Mouse (Mus musculus): ENCODE results near the gene B4galnt4. TPM values are rescaled to one million over a fixed set of nuclear protein-coding genes. Genes with fewer than 3 reads are reported as not detected.

The B4galnt4 gene
- 44.9 TPM for polyA plus RNA-seq (2015; fragmentation: Illumina TruSeq; extraction: RNeasy Lipid Tissue Mini Kit (QIAGEN cat#74804); ENCODE audit: low read depth, low replicate concordance)

DNA sequence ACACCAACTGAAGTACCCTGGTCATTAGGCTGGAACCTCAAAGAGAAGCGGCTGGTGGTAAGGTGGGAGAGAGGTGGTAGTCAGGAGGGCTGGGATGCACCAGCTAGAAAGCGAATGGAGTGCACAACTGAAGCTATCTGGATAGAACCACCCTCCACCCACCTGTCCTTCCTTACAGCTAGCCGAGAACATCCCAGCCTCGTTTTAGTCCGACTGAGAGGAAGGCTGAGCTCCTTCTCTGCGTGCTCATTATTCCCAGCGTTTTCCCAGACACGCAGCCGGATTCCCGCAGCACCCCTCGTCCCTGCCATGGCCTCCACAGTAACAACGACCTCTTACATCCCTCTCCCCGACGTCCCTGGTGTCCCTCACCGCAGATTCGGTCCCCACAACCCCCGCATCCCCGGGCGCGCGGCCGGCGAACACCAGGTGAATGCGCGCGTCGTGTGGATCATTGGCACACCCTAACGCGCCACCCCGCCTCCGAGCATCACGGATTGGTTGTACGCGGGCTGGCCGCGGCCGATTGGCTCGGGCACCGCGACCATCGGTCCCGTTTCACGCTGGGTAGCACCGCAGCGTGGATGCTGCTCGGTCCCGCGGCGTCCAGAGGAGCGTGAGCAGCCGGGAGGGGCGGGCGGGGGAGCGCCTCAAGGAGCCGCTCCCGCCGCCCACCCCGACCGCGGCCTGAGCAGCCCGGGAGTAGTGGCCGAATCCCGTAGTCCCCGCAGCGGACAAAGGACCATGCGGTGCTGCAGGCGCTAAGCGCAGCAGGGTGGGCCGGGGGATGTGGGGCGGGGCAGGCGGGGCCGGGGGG lies at the start of gene B4galnt4:
Gene B4galnt4, plus strand, starts transcription at position 679 of the 817 bp plus-strand sequence.

DNA sequence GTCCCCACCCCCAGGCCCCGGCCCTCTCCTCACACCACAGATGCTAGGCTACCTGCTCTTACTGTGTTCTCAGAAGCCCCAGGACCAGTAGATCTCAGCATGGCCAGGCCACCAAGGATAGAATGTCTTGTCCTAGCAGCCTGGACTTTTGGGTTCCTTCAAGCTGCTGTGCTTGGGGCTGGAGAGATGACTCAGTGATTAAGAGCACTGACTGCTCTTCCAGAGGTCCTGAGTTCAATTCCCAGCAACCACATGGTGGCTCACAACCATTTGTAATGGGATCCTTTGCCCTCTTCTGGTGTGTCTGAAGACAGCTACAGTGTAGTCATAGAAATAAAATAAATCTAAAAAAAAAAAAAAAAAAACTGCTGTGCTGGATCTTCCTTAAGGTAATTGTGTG lies 43.1 kb upstream of the B4galnt4 start, which contains the start of gene Ifitm6:
Gene Ifitm6, minus strand, starts transcription at position 101 of the 400 bp plus-strand sequence.

GRCm38 (mm10) chr7:141028831-141029230 lies 32.1 kb upstream of the B4galnt4 start, which contains the start of gene Gm17387:
Gene Gm17387, plus strand, starts transcription at chr7:141029131.

DNA sequence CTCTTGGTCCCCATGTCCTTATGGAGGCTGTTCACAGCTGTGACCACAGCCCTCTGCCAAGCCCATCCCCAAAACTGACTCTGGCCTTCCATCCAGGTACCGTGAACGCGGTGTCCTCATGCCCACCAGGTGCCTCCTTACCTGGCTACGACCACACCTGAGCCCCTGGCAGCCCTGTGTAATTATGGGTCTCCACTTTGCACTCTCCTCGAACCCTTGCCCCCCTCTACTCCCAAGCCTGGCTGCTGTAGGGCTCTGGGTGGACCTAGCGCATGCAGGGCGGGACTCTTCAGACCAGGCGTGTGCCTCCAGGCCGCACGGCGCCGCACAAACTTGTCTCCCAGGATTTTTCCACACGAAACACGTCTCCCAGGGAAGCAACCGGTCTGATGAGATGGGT lies 16.9 kb downstream of the B4galnt4 start, which contains the start of gene Pkp3:
Gene Pkp3, plus strand, starts transcription at position 378 of the 400 bp plus-strand sequence.

GRCm38 (mm10) chr7:141099911-141100691 lies 39.2 kb downstream of the B4galnt4 start, which contains the start of gene Sigirr:
Gene Sigirr, minus strand, starts transcription at chr7:141100572.

DNA sequence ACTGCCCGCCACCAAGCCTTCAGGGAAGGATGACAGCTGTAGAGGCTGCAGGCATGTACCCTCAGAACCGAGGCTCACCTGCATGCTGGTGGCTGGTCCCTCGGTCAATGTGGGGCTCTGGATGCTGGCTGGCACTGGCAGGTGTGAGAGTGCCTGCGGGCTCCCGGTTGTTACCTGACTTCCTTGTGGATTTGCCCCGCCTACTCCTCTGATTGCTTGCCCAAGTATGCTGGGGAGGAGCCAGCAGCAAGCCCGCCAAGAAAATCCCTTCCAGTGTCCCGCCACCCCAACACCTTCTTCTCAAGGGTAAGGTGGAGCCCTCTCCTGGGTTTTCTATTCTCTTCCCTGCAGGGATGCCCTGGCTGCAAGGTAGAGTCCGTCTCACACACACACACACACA lies 56.7 kb downstream of the B4galnt4 start, which contains the start of gene Ano9:
Gene Ano9, minus strand, starts transcription at position 171 of the 400 bp plus-strand sequence.

Other genes with a start within 250 kb of the B4galnt4 start
- 21.9 TPM for gene Zfp941, start 238.9 kb upstream of the B4galnt4 start, polyA plus RNA-seq (2015; fragmentation: Illumina TruSeq; extraction: RNeasy Lipid Tissue Mini Kit (QIAGEN cat#74804); ENCODE audit: low read depth, low replicate concordance)
- gene Urah, start 226.1 kb upstream of the B4galnt4 start, polyA plus RNA-seq (2015; fragmentation: Illumina TruSeq; extraction: RNeasy Lipid Tissue Mini Kit (QIAGEN cat#74804); ENCODE audit: low read depth, low replicate concordance), result 1.6 TPM
- gene Scgb1c1, start 215.6 kb upstream of the B4galnt4 start, polyA plus RNA-seq (2015; fragmentation: Illumina TruSeq; extraction: RNeasy Lipid Tissue Mini Kit (QIAGEN cat#74804); ENCODE audit: low read depth, low replicate concordance), result not detected
- gene Odf3, start 213.3 kb upstream of the B4galnt4 start, polyA plus RNA-seq (2015; fragmentation: Illumina TruSeq; extraction: RNeasy Lipid Tissue Mini Kit (QIAGEN cat#74804); ENCODE audit: low read depth, low replicate concordance), result 0.28 TPM
- not detected for gene Gm45785, start 204.8 kb upstream of the B4galnt4 start, polyA plus RNA-seq (2015; fragmentation: Illumina TruSeq; extraction: RNeasy Lipid Tissue Mini Kit (QIAGEN cat#74804); ENCODE audit: low read depth, low replicate concordance)
- gene Ric8a, start 204.1 kb upstream of the B4galnt4 start, polyA plus RNA-seq (2015; fragmentation: Illumina TruSeq; extraction: RNeasy Lipid Tissue Mini Kit (QIAGEN cat#74804); ENCODE audit: low read depth, low replicate concordance), result 66.6 TPM
- gene Bet1l, start 203.5 kb upstream of the B4galnt4 start, polyA plus RNA-seq (2015; fragmentation: Illumina TruSeq; extraction: RNeasy Lipid Tissue Mini Kit (QIAGEN cat#74804); ENCODE audit: low read depth, low replicate concordance), result 34.2 TPM
- gene Psmd13, start 179.1 kb upstream of the B4galnt4 start, polyA plus RNA-seq (2015; fragmentation: Illumina TruSeq; extraction: RNeasy Lipid Tissue Mini Kit (QIAGEN cat#74804); ENCODE audit: low read depth, low replicate concordance), result 133 TPM
- gene Sirt3, start 178.8 kb upstream of the B4galnt4 start, polyA plus RNA-seq (2015; fragmentation: Illumina TruSeq; extraction: RNeasy Lipid Tissue Mini Kit (QIAGEN cat#74804); ENCODE audit: low read depth, low replicate concordance), result 133 TPM
- 4.6 TPM for gene Cox8b, start 160.7 kb upstream of the B4galnt4 start, polyA plus RNA-seq (2015; fragmentation: Illumina TruSeq; extraction: RNeasy Lipid Tissue Mini Kit (QIAGEN cat#74804); ENCODE audit: low read depth, low replicate concordance)
- gene Nlrp6, start 140.2 kb upstream of the B4galnt4 start, polyA plus RNA-seq (2015; fragmentation: Illumina TruSeq; extraction: RNeasy Lipid Tissue Mini Kit (QIAGEN cat#74804); ENCODE audit: low read depth, low replicate concordance), result 0.34 TPM
- 4.3 TPM for gene Pgghg, start 119.7 kb upstream of the B4galnt4 start, polyA plus RNA-seq (2015; fragmentation: Illumina TruSeq; extraction: RNeasy Lipid Tissue Mini Kit (QIAGEN cat#74804); ENCODE audit: low read depth, low replicate concordance)
- gene Ifitm5, start 110.8 kb upstream of the B4galnt4 start, polyA plus RNA-seq (2015; fragmentation: Illumina TruSeq; extraction: RNeasy Lipid Tissue Mini Kit (QIAGEN cat#74804); ENCODE audit: low read depth, low replicate concordance), result not detected
- not detected for gene Gm45717, start 105.2 kb upstream of the B4galnt4 start, polyA plus RNA-seq (2015; fragmentation: Illumina TruSeq; extraction: RNeasy Lipid Tissue Mini Kit (QIAGEN cat#74804); ENCODE audit: low read depth, low replicate concordance)
- 31.6 TPM for gene Ifitm2, start 105.1 kb upstream of the B4galnt4 start, polyA plus RNA-seq (2015; fragmentation: Illumina TruSeq; extraction: RNeasy Lipid Tissue Mini Kit (QIAGEN cat#74804); ENCODE audit: low read depth, low replicate concordance)
- gene Ifitm1, start 93.9 kb upstream of the B4galnt4 start, polyA plus RNA-seq (2015; fragmentation: Illumina TruSeq; extraction: RNeasy Lipid Tissue Mini Kit (QIAGEN cat#74804); ENCODE audit: low read depth, low replicate concordance), result 8.0 TPM
- gene Ifitm3, start 50.3 kb upstream of the B4galnt4 start, polyA plus RNA-seq (2015; fragmentation: Illumina TruSeq; extraction: RNeasy Lipid Tissue Mini Kit (QIAGEN cat#74804); ENCODE audit: low read depth, low replicate concordance), result 39.7 TPM
- 1.1 TPM for gene Ifitm6, start 43.2 kb upstream of the B4galnt4 start, polyA plus RNA-seq (2015; fragmentation: Illumina TruSeq; extraction: RNeasy Lipid Tissue Mini Kit (QIAGEN cat#74804); ENCODE audit: low read depth, low replicate concordance)
- not detected for gene Gm17387, start 32.0 kb upstream of the B4galnt4 start, polyA plus RNA-seq (2015; fragmentation: Illumina TruSeq; extraction: RNeasy Lipid Tissue Mini Kit (QIAGEN cat#74804); ENCODE audit: low read depth, low replicate concordance)
- not detected for gene Pkp3, start 17.1 kb downstream of the B4galnt4 start, polyA plus RNA-seq (2015; fragmentation: Illumina TruSeq; extraction: RNeasy Lipid Tissue Mini Kit (QIAGEN cat#74804); ENCODE audit: low read depth, low replicate concordance)
- gene Sigirr, start 39.5 kb downstream of the B4galnt4 start, polyA plus RNA-seq (2015; fragmentation: Illumina TruSeq; extraction: RNeasy Lipid Tissue Mini Kit (QIAGEN cat#74804); ENCODE audit: low read depth, low replicate concordance), result 2.7 TPM
- gene Ano9, start 56.7 kb downstream of the B4galnt4 start, polyA plus RNA-seq (2015; fragmentation: Illumina TruSeq; extraction: RNeasy Lipid Tissue Mini Kit (QIAGEN cat#74804); ENCODE audit: low read depth, low replicate concordance), result not detected
- 59.5 TPM for gene Ptdss2, start 61.3 kb downstream of the B4galnt4 start, polyA plus RNA-seq (2015; fragmentation: Illumina TruSeq; extraction: RNeasy Lipid Tissue Mini Kit (QIAGEN cat#74804); ENCODE audit: low read depth, low replicate concordance)
- gene Rnh1, start 111.8 kb downstream of the B4galnt4 start, polyA plus RNA-seq (2015; fragmentation: Illumina TruSeq; extraction: RNeasy Lipid Tissue Mini Kit (QIAGEN cat#74804); ENCODE audit: low read depth, low replicate concordance), result 53.6 TPM
- gene Hras, start 132.9 kb downstream of the B4galnt4 start, polyA plus RNA-seq (2015; fragmentation: Illumina TruSeq; extraction: RNeasy Lipid Tissue Mini Kit (QIAGEN cat#74804); ENCODE audit: low read depth, low replicate concordance), result 235 TPM
- 3.7 TPM for gene Lrrc56, start 133.1 kb downstream of the B4galnt4 start, polyA plus RNA-seq (2015; fragmentation: Illumina TruSeq; extraction: RNeasy Lipid Tissue Mini Kit (QIAGEN cat#74804); ENCODE audit: low read depth, low replicate concordance)
- not detected for gene Lmntd2, start 153.0 kb downstream of the B4galnt4 start, polyA plus RNA-seq (2015; fragmentation: Illumina TruSeq; extraction: RNeasy Lipid Tissue Mini Kit (QIAGEN cat#74804); ENCODE audit: low read depth, low replicate concordance)
- 2.9 TPM for gene Rassf7, start 154.8 kb downstream of the B4galnt4 start, polyA plus RNA-seq (2015; fragmentation: Illumina TruSeq; extraction: RNeasy Lipid Tissue Mini Kit (QIAGEN cat#74804); ENCODE audit: low read depth, low replicate concordance)
- 41.3 TPM for gene Phrf1, start 167.7 kb downstream of the B4galnt4 start, polyA plus RNA-seq (2015; fragmentation: Illumina TruSeq; extraction: RNeasy Lipid Tissue Mini Kit (QIAGEN cat#74804); ENCODE audit: low read depth, low replicate concordance)
- gene Irf7, start 205.4 kb downstream of the B4galnt4 start, polyA plus RNA-seq (2015; fragmentation: Illumina TruSeq; extraction: RNeasy Lipid Tissue Mini Kit (QIAGEN cat#74804); ENCODE audit: low read depth, low replicate concordance), result 3.1 TPM
- gene Cdhr5, start 215.7 kb downstream of the B4galnt4 start, polyA plus RNA-seq (2015; fragmentation: Illumina TruSeq; extraction: RNeasy Lipid Tissue Mini Kit (QIAGEN cat#74804); ENCODE audit: low read depth, low replicate concordance), result not detected
- gene Sct, start 218.0 kb downstream of the B4galnt4 start, polyA plus RNA-seq (2015; fragmentation: Illumina TruSeq; extraction: RNeasy Lipid Tissue Mini Kit (QIAGEN cat#74804); ENCODE audit: low read depth, low replicate concordance), result not detected
- gene Drd4, start 230.9 kb downstream of the B4galnt4 start, polyA plus RNA-seq (2015; fragmentation: Illumina TruSeq; extraction: RNeasy Lipid Tissue Mini Kit (QIAGEN cat#74804); ENCODE audit: low read depth, low replicate concordance), result 0.25 TPM

Measured in brain, adult 10 weeks (tissue).